Mouse (Mus musculus) left cerebral cortex, postnatal 25 days (tissue): ENCODE data around the gene Syn3. TPM values are rescaled to one million over a fixed set of nuclear protein-coding genes. Genes with fewer than 3 reads are reported as not detected.

Experiments
- DNase-seq, 2 experiments: peaks; one replicate each; pipeline ENCODE4 v3.0.0; 2022; ENCODE audit warnings: low spot score in 2 of 2, mixed read lengths in 1 of 2
- intact Hi-C: fragments of 180-260 bp; cut with DNase I; formaldehyde crosslinking; loops from one replicate; pipeline ENCODE4 v1.15.1; 2025
- total RNA-seq, 2 experiments: library from RNA; stranded (reverse); gene quantifications; 2 replicates each; pipeline ENCODE4 v1.2.3; 2021

Gene Syn3
- total RNA-seq, 2 experiments from 2014 or later, result 26.1 to 31.8 TPM

- DNase-seq, result no peak
- intact Hi-C loops, result no loop called here
Observed at GRCm38 (mm10) chr10:86011781-86012180, 486.9 kb downstream of the Syn3 start, which contains the start of gene Bpifc. Gene Bpifc (minus strand): TSS chr10:86011895.

- no peak for DNase-seq
- intact Hi-C loops, result no loop called here
Observed at GRCm38 (mm10) chr10:86011172-86011571, 487.5 kb downstream of the Syn3 start.

- intact Hi-C loops, result no loop called here
- no peak for DNase-seq
Observed at GRCm38 (mm10) chr10:86010636-86011035, 488.1 kb downstream of the Syn3 start.

- DNase-seq, result no peak
- intact Hi-C loops, result no loop called here
Observed at GRCm38 (mm10) chr10:86009688-86010087, 489.0 kb downstream of the Syn3 start.

DNA sequence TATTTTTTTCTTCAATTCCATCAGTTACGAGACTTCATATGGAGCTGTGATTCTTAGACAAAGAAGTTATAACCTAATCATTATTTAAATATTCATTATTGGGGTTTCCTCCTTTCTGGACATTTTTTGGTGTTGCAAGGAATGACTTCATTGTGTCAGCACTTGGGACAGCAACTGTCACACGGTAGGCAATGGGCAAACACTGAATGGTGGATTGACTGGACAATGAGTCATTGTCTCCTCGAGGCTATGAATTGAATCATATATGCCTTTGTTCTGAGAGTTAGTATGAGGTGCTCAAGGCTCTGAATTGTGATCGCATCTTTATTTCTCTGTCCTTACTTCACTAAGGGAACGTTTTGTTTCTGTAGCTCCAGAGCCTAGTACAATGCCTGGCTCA, 492.2 kb downstream of the Syn3 start:
- intact Hi-C loops, result no loop called here

More for the DNA sequence above, 492.2 kb downstream of the Syn3 start:
- peak in 1 of 2 experiments; percentile 8 for DNase-seq

Other genes starting within 250 kb of the Syn3 start
- 10 to 100 TPM; 55.3 to 63.8 TPM for gene Timp3, start 198.5 kb downstream of the Syn3 start, total RNA-seq
- 100 to 1,000 TPM; 360 to 377 TPM for gene Hsp90b1, start 206.6 kb upstream of the Syn3 start, total RNA-seq
- 1 to 10 TPM; 1.2 to 1.7 TPM for gene Ttc41, start 206.9 kb upstream of the Syn3 start, total RNA-seq